Mouse (Mus musculus): Measurements from ENCODE around the gene Tada2b. TPM values are rescaled to one million over a fixed set of nuclear protein-coding genes. Genes with fewer than 3 reads are reported as not detected.
A peak's percentile ranks its signal among the peaks of the same experiment; 100 is the strongest.

Gene Tada2b
- polyA plus RNA-seq (2015; fragmentation: Nextera tagmentation; extraction: Ambion mirVana), result 1.7 and 2.0 TPM in 2 replicates

GRCm38 (mm10) chr5:36484171-36484990, at the start of gene Tada2b, which contains the start of gene Ccdc96:
Tada2b (minus strand) TSS chr5:36484285.
Ccdc96 (plus strand) TSS chr5:36484588.
- H3K36me3 ChIP-seq, result no peaks in the 10 kb centered on the region
- H3K4me1 ChIP-seq, result peaks cover 28% of the 10 kb centered on the region
- H3K9ac ChIP-seq, result peak within 1 kb of the TSS; percentile 95
- peak within 1 kb of the TSS; percentile 94 for H3K4me3 ChIP-seq
- peaks cover 18% of the 10 kb centered on the region for H3K27me3 ChIP-seq
- no peaks in the 10 kb centered on the region for H3K9me3 ChIP-seq
- under 1% methylated on average over 80 of the region's 97 CpGs for WGBS
- H3K27ac ChIP-seq, result peak within 1 kb of the TSS; percentile 71
- peak; percentile 99 for ATAC-seq (ENCODE audit: borderline replicate concordance, extremely low read depth, low FRiP score, low TSS enrichment)
- H3K4me2 ChIP-seq, result peak within 1 kb of the TSS; percentile 99

GRCm38 (mm10) chr5:36530129-36530751, 46.2 kb upstream of the Tada2b start:
- ATAC-seq (ENCODE audit: borderline replicate concordance, extremely low read depth, low FRiP score, low TSS enrichment), result peak; percentile 96
- under 1% methylated on average over 28 of the region's 28 CpGs for WGBS
- Histone ChIP-seq H3K36me3 (no peaks in the 10 kb centered on the region), H3K9ac (peak overlapping the region; percentile 96), H3K4me1 (peaks cover 22% of the 10 kb centered on the region), H3K4me2 (peak overlapping the region; percentile 78), H3K4me3 (peak overlapping the region; percentile 91), H3K27ac (peak overlapping the region; percentile 79; the same call in 1 of the 2 replicates), H3K27me3 (no peaks in the 10 kb centered on the region), H3K9me3 (no peaks in the 10 kb centered on the region)

GRCm38 (mm10) chr5:36529698-36530097, 45.6 kb upstream of the Tada2b start:
- peak overlapping the region; percentile 96 for H3K9ac ChIP-seq
- no peaks in the 10 kb centered on the region for H3K27me3 ChIP-seq
- peaks cover 22% of the 10 kb centered on the region for H3K4me1 ChIP-seq
- 0 out of 2 replicates have a peak overlapping the region, but pooled peaks have one; percentile 79 for H3K27ac ChIP-seq
- WGBS, result 2% methylated on average over 5 of the region's 5 CpGs
- H3K9me3 ChIP-seq, result no peaks in the 10 kb centered on the region
- ATAC-seq (ENCODE audit: borderline replicate concordance, extremely low read depth, low FRiP score, low TSS enrichment), result no peak
- peak overlapping the region; percentile 78 for H3K4me2 ChIP-seq
- no peaks in the 10 kb centered on the region for H3K36me3 ChIP-seq
- peak overlapping the region; percentile 91 for H3K4me3 ChIP-seq

- ATAC-seq (ENCODE audit: borderline replicate concordance, extremely low read depth, low FRiP score, low TSS enrichment), result no peak
- Histone ChIP-seq H3K4me2 (no peak overlapping the region), H3K4me1 (peaks cover 22% of the 10 kb centered on the region), H3K27me3 (no peaks in the 10 kb centered on the region), H3K9me3 (no peaks in the 10 kb centered on the region), H3K27ac (no peak overlapping the region), H3K4me3 (no peak overlapping the region), H3K9ac (no peak overlapping the region), H3K36me3 (peaks cover 4% of the 10 kb centered on the region; the same call in 1 of the 2 replicates)
- WGBS, result 82% methylated on average over 2 of the region's 2 CpGs
Observed at GRCm38 (mm10) chr5:36526921-36527320, 42.8 kb upstream of the Tada2b start.

GRCm38 (mm10) chr5:36526274-36526673, 42.2 kb upstream of the Tada2b start:
- Histone ChIP-seq H3K4me2 (no peak overlapping the region), H3K9ac (no peak overlapping the region), H3K9me3 (no peaks in the 10 kb centered on the region), H3K4me1 (peaks cover 22% of the 10 kb centered on the region), H3K27ac (no peak overlapping the region), H3K4me3 (no peak overlapping the region), H3K27me3 (no peaks in the 10 kb centered on the region), H3K36me3 (peaks cover 10% of the 10 kb centered on the region; the same call in 1 of the 2 replicates)
- ATAC-seq (ENCODE audit: borderline replicate concordance, extremely low read depth, low FRiP score, low TSS enrichment), result no peak
- 74% methylated on average over 5 of the region's 5 CpGs for WGBS

GRCm38 (mm10) chr5:36525216-36525615, 41.1 kb upstream of the Tada2b start:
- H3K27ac ChIP-seq, result no peak overlapping the region
- 78% methylated on average over 2 of the region's 2 CpGs for WGBS
- H3K4me3 ChIP-seq, result no peak overlapping the region

GRCm38 (mm10) chr5:36523219-36523703, 39.2 kb upstream of the Tada2b start:
- H3K9ac ChIP-seq, result no peak overlapping the region
- H3K9me3 ChIP-seq, result no peaks in the 10 kb centered on the region
- no peak overlapping the region for H3K4me2 ChIP-seq
- 0 out of 2 replicates have a peak, but pooled peaks cover 4% of the 10 kb centered on the region for H3K4me1 ChIP-seq
- H3K27me3 ChIP-seq, result no peaks in the 10 kb centered on the region
- H3K36me3 ChIP-seq, result peaks cover 32% of the 10 kb centered on the region
- no peak overlapping the region for H3K4me3 ChIP-seq
- no peak for ATAC-seq (ENCODE audit: borderline replicate concordance, extremely low read depth, low FRiP score, low TSS enrichment)
- no peak overlapping the region for H3K27ac ChIP-seq
- 72% methylated on average over 5 of the region's 5 CpGs for WGBS

More at GRCm38 (mm10) chr5:36525216-36525615, 41.1 kb upstream of the Tada2b start:
- no peak for ATAC-seq (ENCODE audit: borderline replicate concordance, extremely low read depth, low FRiP score, low TSS enrichment)
- no peak overlapping the region for H3K4me2 ChIP-seq
- no peaks in the 10 kb centered on the region for H3K9me3 ChIP-seq
- no peaks in the 10 kb centered on the region for H3K27me3 ChIP-seq
- H3K36me3 ChIP-seq, result peaks cover 18% of the 10 kb centered on the region
- H3K4me1 ChIP-seq, result peaks cover 19% of the 10 kb centered on the region
- H3K9ac ChIP-seq, result no peak overlapping the region

- Histone ChIP-seq H3K9me3 (no peaks in the 10 kb centered on the region), H3K9ac (no peak overlapping the region), H3K27me3 (no peaks in the 10 kb centered on the region), H3K4me2 (no peak overlapping the region), H3K36me3 (peaks cover 33% of the 10 kb centered on the region), H3K27ac (no peak overlapping the region), H3K4me3 (no peak overlapping the region), H3K4me1 (no peaks in the 10 kb centered on the region)
- ATAC-seq (ENCODE audit: borderline replicate concordance, extremely low read depth, low FRiP score, low TSS enrichment), result no peak; the same call in 1 of the 2 replicates
- 51% methylated on average over 2 of the region's 2 CpGs for WGBS
Observed at GRCm38 (mm10) chr5:36522782-36523181, 38.7 kb upstream of the Tada2b start.

- Histone ChIP-seq H3K4me3 (no peak overlapping the region), H3K27ac (no peak overlapping the region), H3K27me3 (no peaks in the 10 kb centered on the region), H3K9ac (no peak overlapping the region), H3K4me2 (no peak overlapping the region), H3K4me1 (no peaks in the 10 kb centered on the region), H3K9me3 (no peaks in the 10 kb centered on the region), H3K36me3 (peaks cover 49% of the 10 kb centered on the region)
- 75% methylated on average over 3 of the region's 3 CpGs for WGBS
- ATAC-seq (ENCODE audit: borderline replicate concordance, extremely low read depth, low FRiP score, low TSS enrichment), result no peak
Observed at GRCm38 (mm10) chr5:36519751-36520150, 35.7 kb upstream of the Tada2b start.

- Histone ChIP-seq H3K27me3 (no peaks in the 10 kb centered on the region), H3K4me3 (no peak overlapping the region), H3K27ac (no peak overlapping the region), H3K36me3 (peaks cover 56% of the 10 kb centered on the region), H3K9me3 (no peaks in the 10 kb centered on the region), H3K4me1 (no peaks in the 10 kb centered on the region), H3K9ac (no peak overlapping the region), H3K4me2 (no peak overlapping the region)
- 84% methylated on average over 3 of the region's 3 CpGs for WGBS
- ATAC-seq (ENCODE audit: borderline replicate concordance, extremely low read depth, low FRiP score, low TSS enrichment), result no peak
Observed at GRCm38 (mm10) chr5:36517596-36517995, 33.5 kb upstream of the Tada2b start.

GRCm38 (mm10) chr5:36515558-36515957, 31.5 kb upstream of the Tada2b start:
- Histone ChIP-seq H3K27ac (no peak overlapping the region), H3K9me3 (no peaks in the 10 kb centered on the region), H3K9ac (no peak overlapping the region), H3K4me2 (no peak overlapping the region), H3K4me1 (no peaks in the 10 kb centered on the region), H3K36me3 (peaks cover 54% of the 10 kb centered on the region), H3K27me3 (no peaks in the 10 kb centered on the region), H3K4me3 (no peak overlapping the region)
- no peak for ATAC-seq (ENCODE audit: borderline replicate concordance, extremely low read depth, low FRiP score, low TSS enrichment)
- WGBS, result 83% methylated on average over 5 of the region's 5 CpGs

GRCm38 (mm10) chr5:36515126-36515525, 31.0 kb upstream of the Tada2b start:
- Histone ChIP-seq H3K9ac (no peak overlapping the region), H3K36me3 (peaks cover 55% of the 10 kb centered on the region), H3K27me3 (no peaks in the 10 kb centered on the region), H3K9me3 (no peaks in the 10 kb centered on the region), H3K4me1 (no peaks in the 10 kb centered on the region), H3K4me2 (no peak overlapping the region), H3K4me3 (no peak overlapping the region), H3K27ac (no peak overlapping the region)
- no peak for ATAC-seq (ENCODE audit: borderline replicate concordance, extremely low read depth, low FRiP score, low TSS enrichment)
- 94% methylated on average over 1 of the region's 1 CpGs for WGBS
